Mouse (Mus musculus): ENCODE results near the gene Gm42417. TPM values are rescaled to one million over a fixed set of nuclear protein-coding genes. Genes with fewer than 3 reads are reported as not detected.
"Not testable (repeated sequence)": the region's sequence is repeated elsewhere in the genome, so short reads cannot be mapped to it uniquely, and the experiment has no call there.

The Gm42417 gene
- polyA plus RNA-seq, 1 experiment from 2014 or later, result not detected

GRCm38 (mm10) chr1:36538727-36539126 is 502 bp downstream of the Gm42417 start:
- no peak overlapping the region for H3K9ac ChIP-seq
- H3K9me3 ChIP-seq, result no peaks in the 10 kb centered on the region
- H3K27ac ChIP-seq, result no peak overlapping the region
- no peaks in the 10 kb centered on the region for H3K4me1 ChIP-seq
- ATAC-seq (ENCODE audit: low FRiP score, low read depth), result no peak
- H3K4me2 ChIP-seq (replicated peaks), result no peak overlapping the region
- no peaks in the 10 kb centered on the region for H3K27me3 ChIP-seq (replicated peaks)
- H3K4me3 ChIP-seq, result no peak overlapping the region
- 84% methylated on average over 4 of the region's 4 CpGs for WGBS
- peaks cover 29% of the 10 kb centered on the region for H3K36me3 ChIP-seq

DNA sequence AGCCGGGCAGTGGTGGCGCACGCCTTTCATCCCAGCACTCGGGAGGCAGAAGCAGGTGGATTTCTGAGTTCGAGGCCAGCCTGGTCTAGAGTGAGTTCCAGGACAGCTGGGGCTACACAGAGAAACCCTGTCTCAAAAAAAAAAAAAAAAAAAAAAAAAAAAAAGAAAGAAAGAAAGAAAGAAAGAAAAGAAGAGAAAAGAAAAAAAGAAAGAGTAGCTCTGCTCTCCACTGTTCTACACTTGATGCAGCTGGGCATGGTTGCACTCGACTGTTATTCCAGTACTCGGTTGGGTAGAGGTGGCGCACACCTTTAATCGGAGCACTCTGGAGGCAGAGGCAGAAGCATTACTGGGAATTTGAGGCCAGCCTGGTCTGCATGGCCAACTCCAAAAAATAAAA is 2.4 kb downstream of the Gm42417 start, which contains the start of gene Ankrd23:
TSS of gene Ankrd23 (minus strand) at position 101 of the 400 bp plus-strand sequence.
- WGBS, result 94% methylated on average over 9 of the region's 9 CpGs
- not testable (repeated sequence) for H3K9ac ChIP-seq; H3K27me3 ChIP-seq (replicated peaks); H3K4me1 ChIP-seq; H3K27ac ChIP-seq; ATAC-seq (ENCODE audit: low FRiP score, low read depth); H3K4me2 ChIP-seq (replicated peaks); H3K9me3 ChIP-seq; H3K4me3 ChIP-seq
- peaks cover 23% of the 10 kb centered on the region for H3K36me3 ChIP-seq

DNA sequence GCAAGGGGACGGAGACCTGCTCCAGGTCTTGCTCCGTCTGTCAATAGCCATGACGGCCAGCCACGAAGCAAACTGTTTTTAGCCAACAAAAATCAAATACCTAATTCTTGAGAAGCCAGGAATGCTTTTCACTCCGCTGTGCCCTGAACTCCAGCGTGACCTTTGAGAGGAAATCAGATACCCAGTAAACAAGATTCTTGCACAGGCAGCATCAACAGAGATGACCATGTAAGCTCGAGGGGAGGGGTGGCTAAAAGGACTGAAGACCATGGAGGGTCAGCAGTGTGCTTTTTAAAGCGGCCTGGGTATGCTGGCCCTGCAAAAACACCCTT is 2.9 kb downstream of the Gm42417 start:
- H3K27ac ChIP-seq, result no peak overlapping the region
- no peak overlapping the region for H3K4me3 ChIP-seq
- H3K27me3 ChIP-seq (replicated peaks), result no peaks in the 10 kb centered on the region
- no peaks in the 10 kb centered on the region for H3K4me1 ChIP-seq
- 85% methylated on average over 8 of the region's 8 CpGs for WGBS
- H3K9ac ChIP-seq, result no peak overlapping the region
- peaks cover 23% of the 10 kb centered on the region for H3K36me3 ChIP-seq
- no peak overlapping the region for H3K4me2 ChIP-seq (replicated peaks)
- H3K9me3 ChIP-seq, result no peaks in the 10 kb centered on the region
- no peak for ATAC-seq (ENCODE audit: low FRiP score, low read depth)

GRCm38 (mm10) chr1:36535477-36536396 is 3.5 kb downstream of the Gm42417 start:
- Histone ChIP-seq H3K4me1 (no peaks in the 10 kb centered on the region), H3K36me3 (peaks cover 20% of the 10 kb centered on the region; the same call in 1 of the 2 replicates), H3K27me3 (replicated peaks) (no peaks in the 10 kb centered on the region), H3K9ac (no peak overlapping the region), H3K4me2 (replicated peaks) (no peak overlapping the region), H3K27ac (no peak overlapping the region), H3K4me3 (no peak overlapping the region), H3K9me3 (no peaks in the 10 kb centered on the region)
- no peak for ATAC-seq (ENCODE audit: low FRiP score, low read depth)
- WGBS, result 87% methylated on average over 11 of the region's 11 CpGs

GRCm38 (mm10) chr1:36534595-36535058 is 4.6 kb downstream of the Gm42417 start:
- Histone ChIP-seq H3K4me2 (replicated peaks) (no peak overlapping the region), H3K36me3 (peaks cover 18% of the 10 kb centered on the region; the same call in 1 of the 2 replicates), H3K4me1 (no peaks in the 10 kb centered on the region), H3K4me3 (no peak overlapping the region), H3K27ac (no peak overlapping the region), H3K9me3 (no peaks in the 10 kb centered on the region), H3K27me3 (replicated peaks) (no peaks in the 10 kb centered on the region), H3K9ac (no peak overlapping the region)
- ATAC-seq (ENCODE audit: low FRiP score, low read depth), result no peak
- WGBS, result 84% methylated on average over 6 of the region's 6 CpGs

- H3K36me3 ChIP-seq, result peaks cover 10% of the 10 kb centered on the region; the same call in 1 of the 2 replicates
- H3K4me1 ChIP-seq, result no peaks in the 10 kb centered on the region
- H3K4me3 ChIP-seq, result no peak overlapping the region
- 86% methylated on average over 6 of the region's 6 CpGs for WGBS
- no peak overlapping the region for H3K4me2 ChIP-seq (replicated peaks)
- no peak overlapping the region for H3K9ac ChIP-seq
- ATAC-seq (ENCODE audit: low FRiP score, low read depth), result no peak
- H3K27ac ChIP-seq, result no peak overlapping the region
- H3K9me3 ChIP-seq, result no peaks in the 10 kb centered on the region
- H3K27me3 ChIP-seq (replicated peaks), result no peaks in the 10 kb centered on the region
Observed at GRCm38 (mm10) chr1:36533546-36533945, 5.7 kb downstream of the Gm42417 start.

GRCm38 (mm10) chr1:36531461-36531860 is 7.8 kb downstream of the Gm42417 start:
- 93% methylated on average over 12 of the region's 12 CpGs for WGBS

GRCm38 (mm10) chr1:36530962-36531361 is 8.3 kb downstream of the Gm42417 start:
- no peak for ATAC-seq (ENCODE audit: low FRiP score, low read depth)

More at GRCm38 (mm10) chr1:36531461-36531860, 7.8 kb downstream of the Gm42417 start:
- Histone ChIP-seq H3K36me3 (peaks cover 16% of the 10 kb centered on the region), H3K4me1 (no peaks in the 10 kb centered on the region), H3K27ac (no peak overlapping the region), H3K4me2 (replicated peaks) (no peak overlapping the region), H3K27me3 (replicated peaks) (no peaks in the 10 kb centered on the region), H3K9me3 (no peaks in the 10 kb centered on the region), H3K9ac (no peak overlapping the region), H3K4me3 (no peak overlapping the region)
- ATAC-seq (ENCODE audit: low FRiP score, low read depth), result no peak

GRCm38 (mm10) chr1:36530485-36530884 is 8.7 kb downstream of the Gm42417 start:
- no peak for ATAC-seq (ENCODE audit: low FRiP score, low read depth)
- Histone ChIP-seq H3K4me2 (replicated peaks) (no peak overlapping the region), H3K27me3 (replicated peaks) (no peaks in the 10 kb centered on the region), H3K36me3 (peaks cover 22% of the 10 kb centered on the region), H3K4me1 (no peaks in the 10 kb centered on the region), H3K4me3 (no peak overlapping the region), H3K9me3 (no peaks in the 10 kb centered on the region), H3K27ac (no peak overlapping the region), H3K9ac (no peak overlapping the region)
- 78% methylated on average over 8 of the region's 8 CpGs for WGBS

More at GRCm38 (mm10) chr1:36530962-36531361, 8.3 kb downstream of the Gm42417 start:
- Histone ChIP-seq H3K4me1 (no peaks in the 10 kb centered on the region), H3K36me3 (peaks cover 17% of the 10 kb centered on the region), H3K9ac (no peak overlapping the region), H3K4me3 (no peak overlapping the region), H3K9me3 (no peaks in the 10 kb centered on the region), H3K27me3 (replicated peaks) (no peaks in the 10 kb centered on the region), H3K27ac (no peak overlapping the region), H3K4me2 (replicated peaks) (no peak overlapping the region)
- 91% methylated on average over 7 of the region's 7 CpGs for WGBS

DNA sequence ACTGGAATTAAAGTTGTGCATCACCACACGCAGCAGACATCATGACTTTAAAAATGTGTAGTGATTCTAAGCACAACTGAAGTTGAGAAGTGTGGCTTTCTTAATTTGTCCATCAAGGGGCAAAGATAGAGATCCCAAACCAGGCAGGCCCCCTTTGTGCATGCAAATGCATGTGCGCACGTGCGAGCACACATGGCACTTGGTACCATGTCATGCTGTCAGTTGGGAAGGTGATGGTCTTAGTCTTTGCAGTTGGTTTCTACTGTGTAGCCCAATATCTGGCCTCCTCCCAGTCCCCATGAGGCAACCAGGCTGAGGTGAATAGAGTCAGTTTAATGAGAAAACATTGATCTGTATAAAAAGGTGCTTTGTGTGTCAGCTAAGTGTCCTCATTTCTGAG is 9.4 kb downstream of the Gm42417 start:
- Histone ChIP-seq H3K4me1 (no peaks in the 10 kb centered on the region), H3K27ac (no peak overlapping the region), H3K27me3 (replicated peaks) (no peaks in the 10 kb centered on the region), H3K9me3 (no peaks in the 10 kb centered on the region), H3K4me3 (no peak overlapping the region), H3K9ac (no peak overlapping the region), H3K36me3 (peaks cover 28% of the 10 kb centered on the region), H3K4me2 (replicated peaks) (no peak overlapping the region)
- 92% methylated on average over 4 of the region's 4 CpGs for WGBS
- ATAC-seq (ENCODE audit: low FRiP score, low read depth), result no peak

GRCm38 (mm10) chr1:36529274-36529673 is 10.0 kb downstream of the Gm42417 start:
- Histone ChIP-seq H3K27me3 (replicated peaks) (no peaks in the 10 kb centered on the region), H3K4me2 (replicated peaks) (no peak overlapping the region), H3K9me3 (no peaks in the 10 kb centered on the region), H3K9ac (no peak overlapping the region), H3K4me1 (no peaks in the 10 kb centered on the region), H3K36me3 (peaks cover 33% of the 10 kb centered on the region), H3K27ac (no peak overlapping the region), H3K4me3 (no peak overlapping the region)
- no peak for ATAC-seq (ENCODE audit: low FRiP score, low read depth)
- 92% methylated on average over 4 of the region's 4 CpGs for WGBS

GRCm38 (mm10) chr1:36528351-36528750 is 10.9 kb downstream of the Gm42417 start:
- H3K4me3 ChIP-seq, result no peak overlapping the region
- H3K4me2 ChIP-seq (replicated peaks), result no peak overlapping the region
- H3K9ac ChIP-seq, result no peak overlapping the region
- 0 out of 2 replicates have a peak, but pooled peaks cover 7% of the 10 kb centered on the region for H3K4me1 ChIP-seq
- H3K27ac ChIP-seq, result no peak overlapping the region
- ATAC-seq (ENCODE audit: low FRiP score, low read depth), result peak; percentile 55
- 18% methylated on average over 1 of the region's 1 CpGs for WGBS
- no peaks in the 10 kb centered on the region for H3K9me3 ChIP-seq
- H3K36me3 ChIP-seq, result peaks cover 42% of the 10 kb centered on the region
- H3K27me3 ChIP-seq (replicated peaks), result no peaks in the 10 kb centered on the region
